Mouse (Mus musculus): ENCODE data around the gene Pigu. TPM values are rescaled to one million over a fixed set of nuclear protein-coding genes. Genes with fewer than 3 reads are reported as not detected.

The Pigu gene
- polyA plus RNA-seq, 1 experiment from 2014 or later, result 51.9 TPM

DNA sequence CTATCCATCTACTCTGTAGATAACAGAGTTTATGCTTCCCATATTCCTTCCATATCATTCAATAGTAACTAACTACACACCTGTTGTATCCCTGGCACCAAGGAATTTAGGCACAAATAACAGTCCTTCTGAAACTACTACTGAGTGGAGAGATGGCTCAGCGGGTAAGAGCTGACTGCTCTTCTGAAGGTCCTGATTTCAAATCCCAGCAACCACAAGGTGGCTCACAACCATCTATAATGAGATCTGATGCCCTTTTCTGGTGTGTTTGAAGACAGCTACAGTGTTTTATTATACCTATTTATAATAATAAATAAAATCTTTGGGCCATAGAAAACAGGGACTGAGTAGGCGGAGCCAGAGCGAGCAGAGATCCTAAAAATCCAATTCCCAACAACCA, 2.8 kb downstream of the Pigu start:
- Histone ChIP-seq H3K4me2 (no peak overlapping the region), H3K36me3 (ENCODE audit: control insufficient read depth, insufficient read depth, low read length) (no peaks in the 10 kb centered on the region), H3K4me3 (ENCODE audit: low read depth, low read length) (no peak overlapping the region), H3K9ac (ENCODE audit: low read depth, low read length) (no peak overlapping the region), H3K27me3 (replicated peaks; ENCODE audit: control insufficient read depth, insufficient read depth, low read length) (no peaks in the 10 kb centered on the region), H3K27ac (ENCODE audit: low read depth, low read length) (no peak overlapping the region), H3K4me1 (replicated peaks; ENCODE audit: control insufficient read depth, insufficient read depth, low read length) (peaks cover 20% of the 10 kb centered on the region), H3K9me3 (ENCODE audit: control insufficient read depth, low read length) (no peaks in the 10 kb centered on the region)
- DNase-seq (ENCODE audit: low spot score), result no peak
- no peak for ATAC-seq (replicated peaks; ENCODE audit: low FRiP score)
- 91% methylated on average over 3 of the region's 3 CpGs for WGBS

DNA sequence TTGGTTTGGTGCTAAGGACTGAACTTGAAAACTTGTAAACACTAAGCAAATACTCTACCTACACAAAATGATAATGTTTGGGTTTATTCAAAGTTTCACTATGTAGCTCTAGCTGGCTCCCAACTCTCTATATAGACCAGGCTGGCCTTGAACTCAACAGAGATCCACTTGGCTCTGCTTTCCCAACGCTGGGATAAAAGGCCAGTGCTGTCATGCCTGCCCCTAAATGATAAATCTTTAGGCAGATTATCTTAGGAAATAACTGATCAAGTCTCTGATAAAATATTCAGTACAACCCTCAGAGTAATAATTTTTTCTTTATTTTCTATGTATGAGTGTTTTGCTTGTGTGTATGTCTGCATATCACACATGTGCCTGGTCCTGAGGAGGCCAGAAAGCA, 10.6 kb downstream of the Pigu start:
- H3K27me3 ChIP-seq (replicated peaks; ENCODE audit: control insufficient read depth, insufficient read depth, low read length), result no peaks in the 10 kb centered on the region

DNA sequence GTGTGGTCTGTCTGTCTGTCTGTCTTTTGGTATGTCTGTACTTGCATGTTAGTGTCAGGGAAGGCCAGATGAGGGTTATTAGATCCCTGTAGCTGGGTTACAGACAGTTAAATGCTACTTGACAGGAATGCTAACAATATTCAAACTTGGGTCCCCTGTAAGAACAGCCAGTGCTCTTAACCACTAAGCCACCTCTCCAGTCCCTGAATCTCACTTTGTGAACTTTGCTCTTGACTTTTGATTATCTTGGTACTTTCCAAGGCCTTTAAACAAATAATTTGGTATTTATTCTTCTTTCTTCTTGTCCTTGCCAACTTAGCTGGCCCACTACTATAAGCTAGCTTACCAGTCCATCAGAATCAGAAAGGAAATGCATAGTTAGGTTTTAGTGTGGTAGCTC, 17.1 kb downstream of the Pigu start:
- Histone ChIP-seq H3K27me3 (replicated peaks; ENCODE audit: control insufficient read depth, insufficient read depth, low read length) (no peaks in the 10 kb centered on the region), H3K4me2 (no peak overlapping the region), H3K27ac (ENCODE audit: low read depth, low read length) (no peak overlapping the region), H3K4me1 (replicated peaks; ENCODE audit: control insufficient read depth, insufficient read depth, low read length) (no peaks in the 10 kb centered on the region), H3K36me3 (ENCODE audit: control insufficient read depth, insufficient read depth, low read length) (no peaks in the 10 kb centered on the region; the same call in 1 of the 2 replicates), H3K4me3 (ENCODE audit: low read depth, low read length) (no peak overlapping the region), H3K9me3 (ENCODE audit: control insufficient read depth, low read length) (no peaks in the 10 kb centered on the region), H3K9ac (ENCODE audit: low read depth, low read length) (no peak overlapping the region)
- DNase-seq (ENCODE audit: low spot score), result no peak
- ATAC-seq (replicated peaks; ENCODE audit: low FRiP score), result no peak

More for the DNA sequence above, 10.6 kb downstream of the Pigu start:
- Histone ChIP-seq H3K4me3 (ENCODE audit: low read depth, low read length) (no peak overlapping the region), H3K9me3 (ENCODE audit: control insufficient read depth, low read length) (no peaks in the 10 kb centered on the region), H3K36me3 (ENCODE audit: control insufficient read depth, insufficient read depth, low read length) (peaks cover 5% of the 10 kb centered on the region; the same call in 1 of the 2 replicates), H3K9ac (ENCODE audit: low read depth, low read length) (no peak overlapping the region), H3K27ac (ENCODE audit: low read depth, low read length) (no peak overlapping the region), H3K4me1 (replicated peaks; ENCODE audit: control insufficient read depth, insufficient read depth, low read length) (no peaks in the 10 kb centered on the region), H3K4me2 (no peak overlapping the region)
- 75% methylated on average over 1 of the region's 1 CpGs for WGBS
- ATAC-seq (replicated peaks; ENCODE audit: low FRiP score) (no peak), DNase-seq (ENCODE audit: low spot score) (no peak)

- Histone ChIP-seq H3K9ac (ENCODE audit: low read depth, low read length) (no peak overlapping the region), H3K27ac (ENCODE audit: low read depth, low read length) (no peak overlapping the region), H3K9me3 (ENCODE audit: control insufficient read depth, low read length) (no peaks in the 10 kb centered on the region), H3K36me3 (ENCODE audit: control insufficient read depth, insufficient read depth, low read length) (peaks cover 3% of the 10 kb centered on the region; the same call in 1 of the 2 replicates), H3K4me1 (replicated peaks; ENCODE audit: control insufficient read depth, insufficient read depth, low read length) (no peaks in the 10 kb centered on the region), H3K27me3 (replicated peaks; ENCODE audit: control insufficient read depth, insufficient read depth, low read length) (no peaks in the 10 kb centered on the region), H3K4me3 (ENCODE audit: low read depth, low read length) (no peak overlapping the region), H3K4me2 (no peak overlapping the region)
- DNase-seq (ENCODE audit: low spot score) (no peak), ATAC-seq (replicated peaks; ENCODE audit: low FRiP score) (no peak)
- WGBS, result 89% methylated on average over 3 of the region's 3 CpGs
Measured at GRCm38 (mm10) chr2:155336254-155336653, 21.0 kb downstream of the Pigu start.

GRCm38 (mm10) chr2:155335231-155335630, 22.0 kb downstream of the Pigu start:
- DNase-seq (ENCODE audit: low spot score), result no peak
- ATAC-seq (replicated peaks; ENCODE audit: low FRiP score), result no peak
- Histone ChIP-seq H3K9me3 (ENCODE audit: control insufficient read depth, low read length) (no peaks in the 10 kb centered on the region), H3K4me2 (no peak overlapping the region), H3K36me3 (ENCODE audit: control insufficient read depth, insufficient read depth, low read length) (peaks cover 6% of the 10 kb centered on the region; the same call in 1 of the 2 replicates), H3K9ac (ENCODE audit: low read depth, low read length) (no peak overlapping the region), H3K4me1 (replicated peaks; ENCODE audit: control insufficient read depth, insufficient read depth, low read length) (no peaks in the 10 kb centered on the region), H3K4me3 (ENCODE audit: low read depth, low read length) (no peak overlapping the region), H3K27me3 (replicated peaks; ENCODE audit: control insufficient read depth, insufficient read depth, low read length) (no peaks in the 10 kb centered on the region), H3K27ac (ENCODE audit: low read depth, low read length) (no peak overlapping the region)
- WGBS, result 91% methylated on average over 1 of the region's 1 CpGs

- H3K36me3 ChIP-seq (ENCODE audit: control insufficient read depth, insufficient read depth, low read length), result peaks cover 6% of the 10 kb centered on the region; the same call in 1 of the 2 replicates
- H3K9me3 ChIP-seq (ENCODE audit: control insufficient read depth, low read length), result no peaks in the 10 kb centered on the region
- H3K4me2 ChIP-seq, result no peak overlapping the region
- H3K27me3 ChIP-seq (replicated peaks; ENCODE audit: control insufficient read depth, insufficient read depth, low read length), result no peaks in the 10 kb centered on the region
- 89% methylated on average over 1 of the region's 1 CpGs for WGBS
- H3K9ac ChIP-seq (ENCODE audit: low read depth, low read length), result no peak overlapping the region
- DNase-seq (ENCODE audit: low spot score) (no peak), ATAC-seq (replicated peaks; ENCODE audit: low FRiP score) (no peak)
- no peaks in the 10 kb centered on the region for H3K4me1 ChIP-seq (replicated peaks; ENCODE audit: control insufficient read depth, insufficient read depth, low read length)
- H3K27ac ChIP-seq (ENCODE audit: low read depth, low read length), result no peak overlapping the region
- no peak overlapping the region for H3K4me3 ChIP-seq (ENCODE audit: low read depth, low read length)
Measured at GRCm38 (mm10) chr2:155333421-155333820, 23.8 kb downstream of the Pigu start.

DNA sequence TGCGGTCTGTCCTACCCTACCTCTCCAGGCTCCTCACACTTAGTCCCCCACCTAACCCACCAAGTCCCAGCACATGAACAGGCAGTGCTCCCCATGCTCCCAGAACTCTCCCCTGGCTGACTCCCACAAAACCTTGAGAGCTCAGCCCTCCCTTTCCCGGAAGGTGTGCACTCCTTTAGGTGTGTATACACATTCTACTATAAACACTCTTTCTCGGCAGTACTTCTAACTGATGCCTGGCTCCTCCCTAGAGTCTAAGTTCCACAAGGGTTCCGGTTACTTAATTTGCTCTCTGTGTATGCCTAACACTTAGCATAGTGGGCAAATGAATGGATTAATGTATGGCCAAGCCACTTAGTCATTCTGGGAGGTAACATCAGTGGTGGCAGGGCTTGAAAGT, 25.9 kb downstream of the Pigu start:
- ATAC-seq (replicated peaks; ENCODE audit: low FRiP score) (no peak), DNase-seq (ENCODE audit: low spot score) (no peak)
- WGBS, result 90% methylated on average over 4 of the region's 4 CpGs
- Histone ChIP-seq H3K4me2 (no peak overlapping the region), H3K4me1 (replicated peaks; ENCODE audit: control insufficient read depth, insufficient read depth, low read length) (no peaks in the 10 kb centered on the region), H3K9ac (ENCODE audit: low read depth, low read length) (no peak overlapping the region), H3K27me3 (replicated peaks; ENCODE audit: control insufficient read depth, insufficient read depth, low read length) (no peaks in the 10 kb centered on the region), H3K9me3 (ENCODE audit: control insufficient read depth, low read length) (no peaks in the 10 kb centered on the region), H3K36me3 (ENCODE audit: control insufficient read depth, insufficient read depth, low read length) (peaks cover 12% of the 10 kb centered on the region; the same call in 1 of the 2 replicates), H3K27ac (ENCODE audit: low read depth, low read length) (no peak overlapping the region), H3K4me3 (ENCODE audit: low read depth, low read length) (no peak overlapping the region)

- DNase-seq (ENCODE audit: low spot score) (no peak), ATAC-seq (replicated peaks; ENCODE audit: low FRiP score) (no peak)
- Histone ChIP-seq H3K36me3 (ENCODE audit: control insufficient read depth, insufficient read depth, low read length) (peaks cover 15% of the 10 kb centered on the region; the same call in 1 of the 2 replicates), H3K4me3 (ENCODE audit: low read depth, low read length) (no peak overlapping the region), H3K4me2 (no peak overlapping the region), H3K9ac (ENCODE audit: low read depth, low read length) (no peak overlapping the region), H3K9me3 (ENCODE audit: control insufficient read depth, low read length) (no peaks in the 10 kb centered on the region), H3K27me3 (replicated peaks; ENCODE audit: control insufficient read depth, insufficient read depth, low read length) (no peaks in the 10 kb centered on the region), H3K4me1 (replicated peaks; ENCODE audit: control insufficient read depth, insufficient read depth, low read length) (no peaks in the 10 kb centered on the region), H3K27ac (ENCODE audit: low read depth, low read length) (no peak overlapping the region)
- 86% methylated on average over 4 of the region's 4 CpGs for WGBS
Measured at GRCm38 (mm10) chr2:155330811-155331210, 26.4 kb downstream of the Pigu start.

DNA sequence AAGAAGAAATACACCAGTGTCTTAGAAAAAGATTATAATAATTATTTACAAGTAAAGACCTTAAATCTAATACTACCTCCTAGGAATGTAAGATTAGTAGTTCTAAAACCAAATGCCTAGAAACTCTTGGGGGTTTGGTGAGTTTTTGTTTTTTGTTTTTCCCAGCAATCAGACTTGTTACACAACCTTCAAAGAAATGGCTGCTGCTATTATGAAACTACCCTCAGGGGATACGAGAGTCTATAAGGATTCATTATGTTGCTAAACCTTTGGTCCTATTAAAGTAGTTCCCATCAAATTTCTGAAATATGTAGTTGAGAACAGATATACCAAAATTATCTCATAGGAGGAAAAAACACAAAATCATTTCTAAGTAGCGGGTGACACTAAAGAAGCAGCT, 27.5 kb downstream of the Pigu start:
- 87% methylated on average over 2 of the region's 2 CpGs for WGBS

More for the DNA sequence above, 27.5 kb downstream of the Pigu start:
- H3K4me3 ChIP-seq (ENCODE audit: low read depth, low read length), result no peak overlapping the region
- no peak for ATAC-seq (replicated peaks; ENCODE audit: low FRiP score)
- no peak for DNase-seq (ENCODE audit: low spot score)
- H3K9ac ChIP-seq (ENCODE audit: low read depth, low read length), result no peak overlapping the region
- peaks cover 13% of the 10 kb centered on the region; the same call in 1 of the 2 replicates for H3K36me3 ChIP-seq (ENCODE audit: control insufficient read depth, insufficient read depth, low read length)
- H3K4me1 ChIP-seq (replicated peaks; ENCODE audit: control insufficient read depth, insufficient read depth, low read length), result no peaks in the 10 kb centered on the region
- no peaks in the 10 kb centered on the region for H3K9me3 ChIP-seq (ENCODE audit: control insufficient read depth, low read length)
- H3K27me3 ChIP-seq (replicated peaks; ENCODE audit: control insufficient read depth, insufficient read depth, low read length), result no peaks in the 10 kb centered on the region
- no peak overlapping the region for H3K4me2 ChIP-seq
- H3K27ac ChIP-seq (ENCODE audit: low read depth, low read length), result no peak overlapping the region
